8 mouse cellular contexts compared by ENCODE assay signal in genomic region chr10:77214586-77214985, GRCm38 (mm10). TPM values are rescaled to one million over a fixed set of nuclear protein-coding genes. Genes with fewer than 3 reads are reported as not detected.
DNase-seq lines count a peak whose midpoint lies in the region; ATAC-seq and TF ChIP-seq lines count a peak whose summit lies in the region.

No protein-coding gene starts in this region.

- no peak for ATAC-seq in liver, embryonic 11.5 days (replicated peaks; ENCODE audit: low FRiP score)
- ATAC-seq in kidney, embryonic 14.5 days (ENCODE audit: low FRiP score, low TSS enrichment): no peak

- H3K79me2 ChIP-seq in liver, adult 2 months (ENCODE audit: control insufficient read depth, insufficient read depth, low read length): no peaks in the 10 kb centered on the region

- TF ChIP-seq POLR2A in liver, adult 2 months (IDR thresholded peaks at IDR 0.05; ENCODE audit: extremely low read depth, insufficient read depth, low read length): no peak

- no peak overlapping the region for H3K4me2 ChIP-seq in liver, embryonic 11.5 days
- no peak overlapping the region for H3K4me2 ChIP-seq in kidney, embryonic 14.5 days (replicated peaks; ENCODE audit: low read depth, low read length)

- H3K4me3 ChIP-seq in liver, adult 2 months (ENCODE audit: insufficient read depth, low read depth, low read length): no peak overlapping the region
- no peak overlapping the region for H3K4me3 ChIP-seq in liver, embryonic 11.5 days (ENCODE audit: low read depth, low read length)
- no peak overlapping the region for H3K4me3 ChIP-seq in kidney, embryonic 14.5 days (ENCODE audit: low read length)

- DNase-seq in embryo, embryonic 11 days: peak; percentile 36
- DNase-seq in embryo, embryonic 10.5 days (ENCODE audit: low spot score): no peak
- DNase-seq in liver, adult 2 months (ENCODE audit: extremely low read depth, low read depth, low spot score): peak; percentile 12
- DNase-seq in liver, embryonic 11.5 days (ENCODE audit: low spot score): no peak
- DNase-seq in lung, postnatal 4 days: peak; percentile 25 to 48
- DNase-seq in c-Kit-positive CD71-positive TER-119-positive erythroid progenitor cells, embryonic 14.5 days (ENCODE audit: low spot score): no peak
- no peak for DNase-seq in right cerebral cortex, postnatal 4 days

- WGBS in liver, adult 2 months: 65% methylated on average over 8 of the region's 8 CpGs
- WGBS in liver, embryonic 11.5 days: 56% methylated on average over 8 of the region's 8 CpGs
- 52% methylated on average over 8 of the region's 8 CpGs for WGBS in kidney, embryonic 14.5 days

- no peaks in the 10 kb centered on the region for H3K9me3 ChIP-seq in liver, embryonic 11.5 days (ENCODE audit: control insufficient read depth, low read length)
- no peaks in the 10 kb centered on the region for H3K9me3 ChIP-seq in kidney, embryonic 14.5 days (ENCODE audit: control insufficient read depth, low read length)

- no peak for TF ChIP-seq CTCF in liver, adult 2 months (IDR thresholded peaks at IDR 0.05; ENCODE audit: low read depth, low read length)

- peaks cover 3% of the 10 kb centered on the region; the same call in 1 of the 2 replicates for H3K4me1 ChIP-seq in liver, adult 2 months (ENCODE audit: control insufficient read depth, insufficient read depth, low read length)
- H3K4me1 ChIP-seq in liver, embryonic 11.5 days (replicated peaks; ENCODE audit: control insufficient read depth, insufficient read depth, low read length): peaks cover 65% of the 10 kb centered on the region
- H3K4me1 ChIP-seq in kidney, embryonic 14.5 days (ENCODE audit: control insufficient read depth, insufficient read depth, low read length): peaks cover 32% of the 10 kb centered on the region

- H3K36me3 ChIP-seq in liver, adult 2 months (ENCODE audit: control insufficient read depth, insufficient read depth, low read length): no peaks in the 10 kb centered on the region
- H3K36me3 ChIP-seq in liver, embryonic 11.5 days (ENCODE audit: control insufficient read depth, insufficient read depth, low read length): no peaks in the 10 kb centered on the region
- no peaks in the 10 kb centered on the region for H3K36me3 ChIP-seq in kidney, embryonic 14.5 days (ENCODE audit: control insufficient read depth, insufficient read depth, low read length)

- no peak overlapping the region for H3K27ac ChIP-seq in liver, adult 2 months (replicated peaks; ENCODE audit: insufficient read depth, low read depth, low read length)
- no peak overlapping the region for H3K27ac ChIP-seq in liver, embryonic 11.5 days (ENCODE audit: low read depth, low read length)
- H3K27ac ChIP-seq in kidney, embryonic 14.5 days (ENCODE audit: low read depth, low read length): peak overlapping the region; percentile 67; the same call in 1 of the 2 replicates

- H3K9ac ChIP-seq in liver, adult 2 months (ENCODE audit: low read depth, low read length): no peak overlapping the region
- H3K9ac ChIP-seq in liver, embryonic 11.5 days (ENCODE audit: low read depth, low read length): no peak overlapping the region
- H3K9ac ChIP-seq in kidney, embryonic 14.5 days (ENCODE audit: low read depth, low read length): no peak overlapping the region

- no peaks in the 10 kb centered on the region for H3K27me3 ChIP-seq in liver, adult 2 months (ENCODE audit: control insufficient read depth, insufficient read depth, low read length)
- no peaks in the 10 kb centered on the region for H3K27me3 ChIP-seq in liver, embryonic 11.5 days (replicated peaks; ENCODE audit: control insufficient read depth, insufficient read depth, low read length)
- no peaks in the 10 kb centered on the region for H3K27me3 ChIP-seq in kidney, embryonic 14.5 days (ENCODE audit: control insufficient read depth, insufficient read depth, low read length)

RNA-seq across cellular contexts. Expression of gene Pofut2, which starts 44.4 kb away (rescaled TPM):
- total RNA-seq in liver, adult 2 months (2014; rRNA removed): 6.9 and 9.5 TPM in 2 replicates
- polyA plus RNA-seq in liver, adult 2 months (2012; rRNA removed): 16.4 and 23.0 TPM in 2 replicates
- polyA plus RNA-seq in liver, embryonic 11.5 days (2014; fragmentation: Nextera tagmentation; extraction: Ambion mirVana): 66.8 and 71.9 TPM in 2 replicates
- polyA plus RNA-seq in kidney, embryonic 14.5 days (2014; fragmentation: Nextera tagmentation; extraction: Ambion mirVana): 96.3 and 112 TPM in 2 replicates

RNA-seq across cellular contexts. Expression of gene Col18a1, which starts 48.2 kb away (rescaled TPM):
- total RNA-seq in liver, adult 2 months (2014; rRNA removed): 260 and 348 TPM in 2 replicates
- 452 and 472 TPM in 2 replicates for polyA plus RNA-seq in liver, adult 2 months (2012; rRNA removed)
- 55.3 and 60.2 TPM in 2 replicates for polyA plus RNA-seq in liver, embryonic 11.5 days (2014; fragmentation: Nextera tagmentation; extraction: Ambion mirVana)
- 78.6 and 140 TPM in 2 replicates for polyA plus RNA-seq in kidney, embryonic 14.5 days (2014; fragmentation: Nextera tagmentation; extraction: Ambion mirVana)

Comparison
In these comparisons a context has a peak if more than half of its experiments do, and no peak if none do; other contexts are left out.
1. DNase-seq: peak in embryo, embryonic 11 days (single experiment), liver, adult 2 months (single experiment) and lung, postnatal 4 days (2 of 2); none in embryo, embryonic 10.5 days (single experiment), liver, embryonic 11.5 days (single experiment), c-Kit-positive CD71-positive TER-119-positive erythroid progenitor cells, embryonic 14.5 days (single experiment) and right cerebral cortex, postnatal 4 days (single experiment).